Mouse (Mus musculus): ENCODE measurements around the gene Cst6.
"Not testable (repeated sequence)": the region's sequence is repeated elsewhere in the genome, so short reads cannot be mapped to it uniquely, and the experiment has no call there.

The Cst6 gene

DNA sequence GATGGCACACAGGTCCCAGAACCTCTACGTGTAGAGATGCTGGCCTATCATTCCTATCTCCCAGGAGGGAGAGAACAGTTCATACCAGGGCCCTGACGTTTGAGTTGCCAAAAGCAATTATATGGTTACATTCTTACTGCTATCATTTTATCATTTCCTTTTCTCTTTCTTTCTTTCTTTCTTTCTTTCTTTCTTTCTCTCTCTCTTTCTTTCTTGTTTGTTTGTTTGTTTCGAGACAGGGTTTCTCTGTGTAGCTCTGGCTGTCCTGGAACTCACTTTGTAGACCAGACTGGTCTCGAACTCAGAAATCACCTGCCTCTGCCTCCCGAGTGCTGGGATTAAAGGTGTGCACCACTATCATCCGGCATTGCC is at the start of gene Cst6:
Gene Cst6, minus strand, starts transcription at position 73 of the 372 bp plus-strand sequence.
- not testable (repeated sequence) for DNase-seq

DNA sequence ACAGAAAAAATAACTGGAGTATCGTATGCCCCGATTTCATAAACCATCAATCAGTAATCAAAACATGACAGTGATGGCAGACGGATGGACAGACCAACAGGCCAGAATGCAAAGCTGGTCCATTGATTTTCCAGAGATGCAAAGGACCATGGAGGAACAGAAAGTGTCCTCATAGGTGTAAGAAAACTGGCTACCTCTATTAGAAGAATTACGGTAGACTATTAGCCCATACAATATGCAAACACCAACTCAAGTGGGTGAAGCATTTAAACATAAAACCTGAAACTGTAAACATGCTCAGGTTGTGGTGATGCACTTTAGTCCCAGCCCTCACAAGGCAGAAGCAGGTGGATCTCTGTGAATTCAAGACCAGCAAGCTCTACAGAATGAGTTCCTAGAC is 46.0 kb upstream of the Cst6 start:
- no peak for DNase-seq

DNA sequence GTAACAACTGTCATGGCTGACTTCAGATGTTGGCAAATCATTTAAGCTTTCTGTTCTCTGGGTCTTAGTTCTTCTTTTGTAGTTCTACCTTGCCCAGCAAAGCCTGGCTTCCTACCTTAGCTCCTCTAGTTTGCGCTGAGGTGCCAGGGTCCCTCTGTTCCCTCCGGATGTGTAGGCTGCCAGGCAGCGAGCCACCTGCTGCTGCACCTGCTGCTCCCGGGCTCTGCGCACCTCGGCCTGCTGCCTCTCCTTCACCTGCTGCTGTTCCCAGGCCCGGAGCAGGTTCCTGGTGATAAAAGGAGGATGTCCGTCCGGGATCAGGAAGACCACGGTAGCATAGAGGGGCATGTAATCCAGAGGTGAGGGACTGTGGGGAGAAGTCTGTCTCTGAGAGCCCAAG is 44.8 kb upstream of the Cst6 start:
- no peak for DNase-seq

DNA sequence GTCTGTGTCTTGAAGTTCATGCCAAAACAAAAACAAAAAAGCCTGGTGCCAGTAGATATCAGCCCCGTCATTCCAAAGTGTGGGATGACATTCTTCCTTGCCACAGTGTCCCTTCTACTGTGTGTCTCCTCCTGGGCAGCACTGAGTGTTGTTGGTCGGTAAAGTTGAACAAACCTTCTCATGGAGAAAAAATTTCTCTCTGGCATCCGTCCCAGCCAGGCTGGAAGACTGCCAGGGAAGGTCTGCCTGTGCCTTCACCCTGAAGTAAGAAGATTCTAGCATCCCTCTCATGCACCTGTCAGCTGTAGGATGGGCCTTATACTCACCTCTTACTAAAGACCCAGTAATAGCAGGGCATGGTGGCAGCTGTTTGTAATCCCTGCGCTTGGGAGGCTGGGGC is 43.5 kb upstream of the Cst6 start:
- no peak for DNase-seq

DNA sequence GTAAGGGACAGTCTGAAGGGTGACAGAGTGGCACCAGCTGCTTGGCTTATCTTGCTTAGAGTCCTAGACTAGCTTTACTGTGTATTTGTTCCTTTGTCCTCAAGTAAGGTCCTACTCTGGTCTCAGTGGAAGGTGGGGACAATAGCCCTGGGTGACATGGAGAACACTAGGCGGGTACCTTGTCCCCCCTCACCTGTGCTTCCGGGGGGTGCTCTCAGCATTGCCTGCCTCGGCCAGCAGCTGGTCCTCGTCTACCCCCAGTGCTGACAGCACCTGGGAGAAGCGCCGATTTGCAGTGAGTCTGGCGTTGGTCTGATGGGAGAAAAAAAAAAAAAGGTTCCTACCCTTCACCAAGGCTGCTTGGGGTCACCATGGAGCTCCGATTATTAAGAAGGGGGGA is 41.0 kb upstream of the Cst6 start:
- no peak for DNase-seq

DNA sequence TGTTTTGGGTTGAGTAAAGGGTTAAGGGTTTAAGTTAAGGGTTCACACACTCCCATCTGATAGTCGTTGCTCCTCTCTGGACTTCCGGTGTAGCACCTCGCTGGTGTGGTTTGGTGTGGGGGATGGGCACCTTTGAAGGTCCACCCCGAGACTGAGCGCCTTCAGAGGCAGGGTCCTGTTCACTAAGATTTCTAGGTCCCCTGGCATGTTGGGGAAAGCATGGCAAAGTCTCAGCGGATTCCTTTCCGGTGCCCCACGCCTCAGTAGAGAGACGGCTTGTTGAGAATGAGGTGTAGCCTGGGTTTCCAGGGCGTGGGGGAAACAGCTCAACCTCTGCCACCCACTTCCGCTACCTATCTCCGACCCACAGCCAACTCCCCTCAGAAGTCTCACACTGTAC is 40.3 kb upstream of the Cst6 start:
- DNase-seq = no peak

DNA sequence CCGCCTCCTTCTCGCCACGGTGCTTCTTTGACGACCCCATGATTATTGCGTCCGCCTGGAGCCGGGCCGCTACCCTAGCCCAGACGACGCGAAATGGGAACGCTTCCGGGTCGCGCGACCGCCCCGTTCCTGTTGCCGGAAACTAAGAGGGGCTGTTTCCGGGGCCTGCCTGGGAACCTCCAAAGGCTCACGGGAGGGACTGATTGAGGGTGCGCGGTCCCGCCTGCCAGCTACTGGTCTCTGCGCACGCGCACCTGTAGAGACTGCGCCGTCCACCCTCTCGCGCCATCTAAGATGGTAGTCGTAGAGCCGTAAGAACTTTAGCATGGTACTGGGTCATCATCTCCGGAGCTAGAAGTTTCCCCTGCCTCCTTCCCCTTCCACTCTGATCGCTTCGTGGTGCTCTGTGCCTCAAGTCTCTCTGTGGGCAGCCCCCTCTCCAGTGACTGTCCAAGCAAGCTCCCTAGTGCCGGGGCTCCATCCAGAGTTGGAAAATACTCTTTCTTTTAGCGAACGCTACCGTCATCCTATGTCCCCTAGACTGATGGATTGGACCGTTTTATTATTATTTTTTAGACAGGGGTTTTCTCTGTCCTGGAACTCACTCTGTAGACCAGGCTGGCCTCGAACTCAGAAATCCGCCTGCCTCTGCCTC is 39.3 kb upstream of the Cst6 start, which contains the start of gene Sart1:
Gene Sart1, minus strand, starts transcription at position 116 of the 655 bp plus-strand sequence.
- DNase-seq = peak; percentile 98

DNA sequence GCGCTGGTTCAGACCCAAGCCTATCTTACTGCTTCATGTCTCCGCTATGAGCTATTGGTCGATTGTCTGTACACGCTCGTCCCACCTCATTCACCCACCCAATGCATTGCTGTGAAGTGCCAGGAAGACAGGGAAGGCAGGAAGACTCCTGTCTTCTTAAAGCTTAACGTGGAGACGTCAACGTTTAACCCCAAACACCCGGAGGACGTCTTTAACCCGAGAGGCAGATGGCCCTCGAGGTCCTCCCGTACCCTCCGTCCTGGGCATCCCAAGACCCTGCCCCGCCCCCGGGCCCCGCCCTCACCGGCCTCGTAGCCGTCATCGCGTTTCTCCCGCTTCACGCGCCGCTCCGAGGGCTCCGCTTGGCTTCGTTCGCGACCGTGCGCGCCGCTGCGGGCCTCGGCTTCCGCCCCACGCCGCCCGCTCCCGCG is 38.7 kb upstream of the Cst6 start:
- DNase-seq = no peak

DNA sequence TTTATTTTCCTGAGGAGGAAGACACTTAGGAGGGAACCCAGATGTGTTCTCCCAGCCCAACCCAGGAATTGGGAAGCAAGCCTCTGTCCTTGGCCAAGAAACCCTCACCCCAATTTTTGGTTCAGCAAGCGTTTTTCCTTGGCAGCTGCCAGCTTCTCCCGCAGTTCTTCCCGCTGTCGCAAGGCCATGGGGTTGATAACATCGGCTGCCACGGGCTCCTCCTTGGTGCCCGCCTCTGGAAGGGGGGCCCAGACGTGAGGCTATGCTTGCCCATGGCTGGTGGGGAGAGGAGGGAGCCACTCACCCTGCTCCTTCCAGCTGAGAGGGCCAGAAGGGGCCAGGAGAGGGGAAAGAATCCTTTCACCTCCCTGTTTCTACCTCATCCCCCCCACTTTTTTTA is 35.3 kb upstream of the Cst6 start:
- no peak for DNase-seq

DNA sequence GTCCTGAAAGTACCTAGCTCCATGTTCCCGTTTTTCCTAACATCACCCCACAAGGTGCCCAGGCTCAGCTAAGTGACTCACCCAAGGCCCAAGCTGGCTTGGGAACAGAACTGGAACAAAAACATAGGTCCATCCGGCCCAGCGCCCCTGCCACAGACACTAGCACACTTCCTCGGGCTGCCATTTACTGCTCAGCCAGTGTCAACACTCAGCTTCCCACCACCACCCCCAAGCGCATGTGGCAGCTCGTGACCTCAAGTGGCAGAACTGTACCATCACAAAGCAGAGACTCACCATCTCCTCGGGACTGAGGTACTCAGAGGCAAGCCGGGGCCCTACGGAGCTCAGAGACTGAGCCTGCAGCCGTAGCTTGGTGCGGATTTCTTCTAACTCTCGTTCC is 34.0 kb upstream of the Cst6 start:
- DNase-seq = no peak

DNA sequence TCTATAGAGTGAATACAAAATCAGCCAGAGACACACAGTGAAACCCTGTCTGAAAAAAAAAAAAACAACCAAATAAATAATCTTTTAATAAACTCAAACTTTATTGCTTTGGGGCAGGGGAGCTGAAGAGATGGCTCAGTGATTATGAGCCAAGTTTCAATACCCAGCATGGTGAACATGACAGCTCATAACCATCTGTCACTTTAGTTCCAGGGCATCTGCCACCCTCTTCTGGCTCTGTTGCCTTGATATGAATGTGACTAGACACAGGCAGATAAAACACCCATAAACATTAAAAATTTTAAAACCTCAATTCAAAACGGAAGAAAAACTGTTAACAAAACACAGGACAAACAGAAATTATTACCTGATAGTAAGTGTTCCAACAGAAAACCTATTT is 28.1 kb upstream of the Cst6 start:
- DNase-seq = no peak

DNA sequence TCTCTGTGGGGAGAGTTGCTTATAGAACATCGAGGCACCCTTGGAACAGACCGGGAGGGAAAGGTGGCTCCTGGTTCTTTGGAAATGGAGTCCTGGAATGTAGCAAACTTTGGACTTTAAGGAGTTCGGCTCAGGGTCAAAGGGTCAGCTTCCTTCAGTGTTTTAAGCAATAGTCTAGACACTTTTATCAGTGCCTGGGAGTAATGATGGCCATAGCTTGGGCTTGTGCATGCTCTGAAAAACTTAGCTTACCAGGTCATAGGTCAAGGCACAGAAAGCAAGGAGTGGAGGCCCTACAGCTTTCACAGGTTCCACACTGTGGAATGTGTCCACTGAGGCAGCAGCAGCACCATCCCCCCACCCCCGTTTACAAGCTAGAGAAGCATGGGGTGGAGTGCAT is 25.4 kb upstream of the Cst6 start:
- DNase-seq = no peak

DNA sequence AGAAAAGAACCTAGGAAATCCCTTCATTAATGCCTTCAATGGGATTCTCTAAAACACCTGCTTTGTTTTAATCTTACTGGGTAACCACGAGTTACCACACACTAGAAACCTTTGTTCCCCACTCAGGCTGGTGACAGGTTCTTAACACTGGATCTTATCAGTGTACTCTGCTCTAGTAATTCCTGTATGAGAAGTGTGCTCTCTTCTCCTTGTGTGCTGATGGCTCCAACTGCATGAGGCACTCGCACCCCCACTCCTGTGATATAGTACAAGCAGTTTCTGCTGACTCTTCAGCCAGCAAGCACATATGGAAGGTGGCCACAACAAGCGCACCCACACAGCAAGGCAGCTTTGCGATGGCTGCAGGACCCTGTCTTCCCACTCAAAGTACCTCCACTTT is 24.8 kb upstream of the Cst6 start:
- DNase-seq = no peak

DNA sequence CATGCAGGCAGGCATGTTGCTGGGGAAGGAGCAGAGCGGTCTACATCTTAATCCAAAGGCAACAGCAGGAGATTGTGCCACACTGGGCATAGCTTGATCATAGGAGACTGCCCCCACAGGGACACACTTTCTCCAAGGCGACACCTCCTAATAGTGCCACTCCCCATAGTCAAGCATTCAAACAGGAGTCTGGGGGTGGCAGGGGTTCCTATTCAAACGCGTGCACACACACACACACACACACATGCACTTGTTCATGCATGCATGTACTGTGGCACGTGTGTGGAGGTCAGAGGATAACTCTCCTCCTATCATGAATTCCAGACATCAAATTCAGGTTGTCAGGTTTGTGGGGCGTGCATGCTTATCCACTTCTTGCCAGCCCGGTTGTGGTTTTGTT is 23.4 kb upstream of the Cst6 start:
- DNase-seq = no peak

DNA sequence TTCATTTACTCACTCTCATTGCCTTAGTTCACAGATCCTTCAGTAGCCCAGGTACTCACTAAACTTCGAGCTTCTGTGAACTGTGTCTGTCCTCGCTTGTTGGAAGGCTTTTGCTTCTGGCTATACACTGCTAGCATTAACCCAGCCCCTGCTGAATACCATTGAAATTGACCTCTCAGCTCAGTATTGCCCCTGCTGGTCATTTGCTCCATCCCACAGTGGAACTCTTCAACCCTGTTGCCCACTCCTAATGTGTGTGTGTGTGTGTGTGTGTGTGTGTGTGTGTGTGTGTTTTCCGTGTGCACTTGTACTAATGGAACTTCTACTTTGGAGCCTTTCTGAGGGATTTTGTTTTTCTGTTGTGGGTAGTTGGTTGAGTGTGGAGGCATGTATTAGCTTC is 21.6 kb upstream of the Cst6 start:
- no peak for DNase-seq

DNA sequence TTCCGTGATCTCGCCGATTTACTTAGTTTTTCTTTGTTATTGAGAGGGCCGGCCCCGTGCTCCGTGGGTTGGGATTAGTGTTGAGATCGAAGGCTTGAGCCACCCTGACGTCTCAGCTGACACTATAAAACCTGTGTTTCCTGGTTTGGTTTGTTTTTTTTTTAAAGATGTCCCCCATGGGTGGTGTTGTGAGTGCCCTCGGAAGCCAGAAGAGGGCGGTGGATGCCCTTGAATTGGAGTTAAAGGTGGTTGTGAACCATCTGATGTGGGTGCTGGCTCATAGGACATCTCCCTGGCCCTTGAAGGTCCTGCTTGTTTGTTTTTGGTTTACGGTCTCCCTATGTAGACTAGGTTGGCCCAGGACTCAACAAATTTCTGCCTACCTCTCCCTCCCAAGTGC is 18.1 kb upstream of the Cst6 start:
- DNase-seq = no peak

DNA sequence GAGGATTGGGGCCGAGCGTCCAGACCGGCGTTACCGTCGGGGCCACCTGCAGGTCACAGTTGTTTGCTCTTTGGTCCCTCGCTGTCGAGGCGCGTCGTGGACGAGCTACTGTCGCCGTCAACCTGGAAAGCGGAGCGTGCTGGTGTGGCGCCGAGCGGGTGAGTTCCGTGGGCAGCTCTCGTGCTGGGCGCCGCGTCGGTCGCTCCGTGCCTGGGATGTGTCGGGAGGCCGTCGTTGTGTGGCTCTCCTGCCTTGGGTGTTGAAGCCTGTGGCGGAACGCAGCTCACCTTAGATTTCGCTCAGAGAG is 17.6 kb upstream of the Cst6 start, which contains the start of gene Banf1:
Gene Banf1, minus strand, starts transcription at position 116 of the 307 bp plus-strand sequence.
- no peak for DNase-seq

DNA sequence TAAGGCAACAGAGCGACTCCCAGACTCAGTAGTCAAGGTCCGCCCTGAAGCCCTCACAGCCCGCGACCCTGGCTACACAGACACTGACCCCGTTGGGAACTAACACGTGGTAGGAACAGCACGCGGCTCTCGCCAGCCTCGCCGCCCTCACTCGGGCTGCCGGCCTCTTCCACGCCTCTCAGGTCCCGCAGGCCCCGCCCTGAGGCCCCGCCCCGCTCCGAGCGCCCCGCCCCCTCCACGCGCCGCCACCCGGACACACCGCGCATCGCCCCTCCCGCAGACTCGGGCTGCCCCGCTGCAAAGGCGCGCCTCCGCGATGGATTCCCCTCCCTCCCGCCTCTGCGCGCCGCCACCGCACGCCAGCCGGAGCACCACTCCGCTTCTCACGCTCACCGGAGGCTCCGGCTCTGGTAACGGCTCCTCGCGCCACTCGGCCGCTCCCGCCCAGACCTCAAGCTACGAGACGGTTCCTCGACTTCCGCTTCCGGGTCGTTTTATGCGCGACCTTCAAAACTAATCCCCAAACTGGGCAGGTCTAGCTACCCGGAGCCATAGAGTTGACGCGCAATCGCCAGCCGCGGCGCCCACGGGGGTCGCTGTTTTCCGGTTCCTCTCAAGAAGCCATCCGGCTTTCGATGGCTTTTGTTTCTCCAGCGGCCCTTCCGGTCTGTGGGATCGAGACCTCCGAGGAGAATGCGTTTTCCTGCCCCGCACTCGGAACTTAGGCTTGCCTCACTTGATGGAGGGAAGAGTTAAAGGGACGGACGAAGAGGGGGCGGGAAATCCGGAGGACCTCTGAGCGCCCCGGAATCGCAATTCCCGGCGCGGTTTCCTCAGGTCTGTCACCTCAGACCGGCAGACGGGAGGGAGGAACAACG is 17.0 kb upstream of the Cst6 start, which contains the start of gene Eif1ad:
Gene Eif1ad, plus strand, starts transcription at position 567 of the 878 bp plus-strand sequence.
- peak; percentile 95 for DNase-seq

DNA sequence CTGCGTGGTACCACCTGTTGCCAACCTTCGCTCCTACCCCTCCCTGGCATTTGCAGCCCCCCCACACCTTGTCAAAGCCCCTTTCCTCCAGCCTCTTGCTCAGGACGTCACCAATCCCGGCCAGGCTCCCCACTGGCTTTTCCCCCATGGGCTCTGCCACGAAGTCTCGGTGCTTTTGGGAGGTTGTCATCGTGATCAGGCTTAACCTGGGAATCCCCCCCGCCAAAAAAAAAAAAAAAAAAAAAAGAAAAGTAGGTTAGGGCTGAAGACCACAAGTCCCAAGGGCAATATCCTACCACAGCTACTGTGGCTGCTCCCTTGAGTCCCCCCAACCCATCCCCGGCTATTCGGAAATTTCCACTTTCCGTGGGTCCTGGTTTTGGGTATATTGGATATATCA is 16.4 kb upstream of the Cst6 start:
- no peak for DNase-seq

DNA sequence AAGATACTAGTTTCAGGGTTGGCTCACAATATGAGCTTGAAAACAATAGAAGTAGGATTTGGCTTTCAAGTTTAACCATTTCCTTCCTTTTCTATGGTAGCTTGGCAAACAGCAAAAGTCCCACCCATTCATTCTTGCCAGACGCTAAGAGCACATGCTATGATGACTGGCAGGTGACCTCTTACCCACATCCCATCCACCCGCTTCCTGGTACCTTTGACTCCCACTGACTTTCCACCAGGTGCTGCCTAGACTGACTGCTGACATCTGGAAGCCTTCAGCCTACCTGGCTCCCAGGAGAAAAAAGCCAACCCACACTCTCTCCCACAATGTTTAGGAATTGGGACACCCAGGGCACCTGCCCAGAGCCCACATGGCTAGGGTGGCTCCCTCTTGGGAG is 14.8 kb upstream of the Cst6 start:
- no peak for DNase-seq

DNA sequence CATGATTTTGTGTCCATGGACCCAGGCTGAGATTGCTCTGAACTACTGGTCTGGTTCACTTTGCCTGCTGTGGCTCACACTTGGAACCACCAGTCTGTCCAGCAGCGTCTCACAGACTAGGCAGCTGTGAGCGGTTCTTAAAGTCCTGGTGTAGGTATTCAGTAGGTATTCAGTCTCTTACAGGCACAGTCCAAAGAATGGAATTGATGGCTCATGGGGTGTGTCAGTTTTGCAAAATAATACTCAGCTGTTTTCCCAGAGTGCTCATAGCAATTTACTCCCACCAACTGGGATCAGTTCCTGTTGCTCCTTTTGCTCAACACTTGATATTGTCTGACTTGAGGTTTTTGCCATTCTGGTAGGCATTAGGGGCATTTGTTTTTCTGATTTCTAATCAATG is 12.8 kb upstream of the Cst6 start:
- DNase-seq = no peak

DNA sequence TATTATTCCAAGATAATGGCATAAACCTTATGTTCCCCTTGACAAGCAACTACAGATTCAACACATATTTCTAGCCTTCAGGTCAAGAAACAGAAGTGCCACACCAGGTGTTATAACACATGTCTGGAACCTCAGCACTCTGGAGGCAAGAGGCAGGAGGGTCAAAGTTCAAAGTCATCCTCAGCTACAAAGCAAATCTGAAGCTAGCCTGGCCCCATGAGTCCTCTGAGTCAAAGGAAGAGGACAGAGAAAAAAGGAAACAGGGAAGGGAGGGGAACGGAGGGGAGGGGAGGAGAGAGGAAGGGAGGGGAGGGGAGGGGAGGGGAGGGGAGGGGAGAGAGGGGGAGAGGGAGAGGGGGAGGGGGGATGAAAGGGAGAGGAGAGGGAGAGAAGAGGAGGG is 6.7 kb upstream of the Cst6 start:
- DNase-seq = no peak

DNA sequence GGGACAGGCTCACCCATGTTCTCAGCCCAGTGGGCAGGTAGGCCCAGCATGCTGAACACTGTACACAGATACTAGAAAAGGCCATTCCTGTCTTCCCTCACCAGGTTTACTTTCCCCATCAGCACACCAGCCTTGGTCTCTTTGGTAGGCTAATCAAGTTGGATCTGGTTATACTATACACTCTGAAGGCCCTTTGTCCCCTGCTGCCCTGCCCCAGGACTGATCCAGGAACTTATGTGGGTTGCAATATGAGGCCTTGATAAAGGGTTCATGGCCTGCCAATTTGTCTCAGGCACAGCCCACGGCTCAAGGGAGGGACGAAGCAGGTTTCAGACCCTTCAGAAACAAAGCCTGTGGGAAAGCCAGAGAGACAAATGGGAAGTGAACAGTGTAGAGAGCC is 4.2 kb upstream of the Cst6 start:
- DNase-seq = no peak

All from right cerebral cortex, adult 18-20 months (tissue).